Mouse (Mus musculus) cerebellum, postnatal 25 days (tissue): ENCODE measurements at regions not wholly inside any gene's neighbourhood (a gene's known extent, or its start where the extent isn't known, plus 50 kb on each side); places are given as distances from the start of the nearest gene placed in this dataset.

ENCODE experiments used
- DNase-seq, 2 experiments: peaks; one replicate each; pipeline ENCODE4 v3.0.0; 2021; ENCODE audit warnings: mixed read lengths in 2 of 2

- DNase-seq = no peak
Measured at GRCm38 (mm10) chr14:123079733-123080132, 95.9 kb upstream of the Tmtc4 start.

- DNase-seq = no peak
Measured at GRCm38 (mm10) chr14:123078804-123079203, 95.0 kb upstream of the Tmtc4 start.

- no peak for DNase-seq
Measured at GRCm38 (mm10) chr14:123066344-123066743, 82.5 kb upstream of the Tmtc4 start.

GRCm38 (mm10) chr14:123065566-123065965 lies 81.7 kb upstream of the Tmtc4 start:
- no peak for DNase-seq

GRCm38 (mm10) chr14:123065136-123065535 lies 81.3 kb upstream of the Tmtc4 start:
- DNase-seq = no peak

- no peak for DNase-seq
Measured at GRCm38 (mm10) chr14:123062908-123063307, 79.1 kb upstream of the Tmtc4 start.

GRCm38 (mm10) chr14:123056976-123057375 lies 73.1 kb upstream of the Tmtc4 start:
- no peak for DNase-seq

GRCm38 (mm10) chr14:123048451-123048850 lies 64.6 kb upstream of the Tmtc4 start:
- no peak for DNase-seq

GRCm38 (mm10) chr14:123040046-123040445 lies 56.2 kb upstream of the Tmtc4 start:
- DNase-seq = no peak

- no peak for DNase-seq
Measured at GRCm38 (mm10) chr14:123037444-123037843, 53.6 kb upstream of the Tmtc4 start.
